In genomic region chr9:60521806-60522264, GRCm38 (mm10) we compare ENCODE assay signal across 8 mouse cellular contexts. TPM values are rescaled to one million over a fixed set of nuclear protein-coding genes. Genes with fewer than 3 reads are reported as not detected.
DNase-seq lines count a peak whose midpoint lies in the region; ATAC-seq and TF ChIP-seq lines count a peak whose summit lies in the region.

Gene Thsd4, minus strand, starts transcription at chr9:60522046.

- peak; percentile 55 for DNase-seq in G1E (ENCODE audit: low spot score)
- peak; percentile 47 for DNase-seq in brain, adult 2 months (ENCODE audit: low read depth, low spot score)
- DNase-seq in forebrain, embryonic 11.5 days (ENCODE audit: low spot score): peak; percentile 85
- peak; percentile 70 to 75 for DNase-seq in heart, postnatal 36 days
- no peak for DNase-seq in layer of hippocampus, adult 8-10 months (ENCODE audit: low spot score in 2 of 2)
- DNase-seq in lung, postnatal 14 days: peak; percentile 73
- peak; percentile 83 for DNase-seq in retina, postnatal 1 day

- peak within 1 kb of the TSS; percentile 63 for H3K9ac ChIP-seq in forebrain, embryonic 11.5 days (ENCODE audit: low read length)

- H3K4me3 ChIP-seq in G1E (ENCODE audit: low read depth, low read length): peak within 1 kb of the TSS; percentile 71
- H3K4me3 ChIP-seq in forebrain, embryonic 11.5 days (ENCODE audit: low read depth, low read length): peak within 1 kb of the TSS; percentile 57

- H3K4me1 ChIP-seq in G1E (ENCODE audit: insufficient read depth, low read depth, low read length): peaks cover 18% of the 10 kb centered on the region
- H3K4me1 ChIP-seq in forebrain, embryonic 11.5 days (replicated peaks; ENCODE audit: control insufficient read depth, insufficient read depth, low read length): peaks cover 8% of the 10 kb centered on the region; the same call in 1 of the 2 replicates

- peak within 1 kb of the TSS; percentile 82 for H3K4me2 ChIP-seq in forebrain, embryonic 11.5 days (ENCODE audit: low read depth, low read length, severe bottlenecking)

- ATAC-seq in G1E (ENCODE audit: extremely low read depth, insufficient number of reproducible peaks, low FRiP score, poor library complexity, severe bottlenecking): no peak
- peak; percentile 39 for ATAC-seq in forebrain, embryonic 11.5 days (replicated peaks; ENCODE audit: low FRiP score)
- no peak for ATAC-seq in monocyte, adult 5-6 weeks (replicated peaks; ENCODE audit: insufficient number of reproducible peaks, low FRiP score, low TSS enrichment, poor library complexity, severe bottlenecking)

- WGBS in forebrain, embryonic 11.5 days: under 1% methylated on average over 51 of the region's 51 CpGs

- TF ChIP-seq CTCF in G1E (IDR thresholded peaks at IDR 0.05; ENCODE audit: low read depth, low read length): 0 out of 2 replicates have a peak, but pooled peaks have one; percentile 18

- no peak within 1 kb of the TSS for H3K27ac ChIP-seq in forebrain, embryonic 11.5 days (ENCODE audit: low read depth, low read length)

- intact Hi-C loops in heart, postnatal 36 days (cut with DNase I): loop anchor here (1.0 to 2.0 kb wide), 2 partner anchors 239 to 279 kb away; no protein-coding TSS in a partner anchor

- H3K27me3 ChIP-seq in G1E (ENCODE audit: insufficient read depth, low read length): peaks cover 44% of the 10 kb centered on the region
- H3K27me3 ChIP-seq in forebrain, embryonic 11.5 days (ENCODE audit: control insufficient read depth, insufficient read depth, low read length): peaks cover 11% of the 10 kb centered on the region

- peaks cover 5% of the 10 kb centered on the region for H3K36me3 ChIP-seq in G1E (replicated peaks)
- H3K36me3 ChIP-seq in forebrain, embryonic 11.5 days (ENCODE audit: control insufficient read depth, insufficient read depth, low read length): no peaks in the 10 kb centered on the region

- no peaks in the 10 kb centered on the region for H3K9me3 ChIP-seq in G1E (replicated peaks)
- H3K9me3 ChIP-seq in forebrain, embryonic 11.5 days (ENCODE audit: control insufficient read depth, low read length): no peaks in the 10 kb centered on the region

RNA-seq across cellular contexts. Expression of gene Thsd4, which starts in this region (rescaled TPM):
- 2.4 and 4.5 TPM in 2 replicates for total RNA-seq in G1E (2014; fragmentation: Nextera tagmentation)
- 2.8 and 3.0 TPM in 2 replicates for total RNA-seq in G1E (2017)
- 1.5 and 1.8 TPM in 2 replicates for polyA plus RNA-seq in G1E (2012)
- 4.2 and 4.6 TPM in 2 replicates for polyA plus RNA-seq in forebrain, embryonic 11.5 days (2014; fragmentation: Nextera tagmentation; extraction: Ambion mirVana)
- 1 to 10 TPM; 5.4 to 6.6 TPM for total RNA-seq in heart, postnatal 36 days (2021)
- total RNA-seq in layer of hippocampus, adult 8-10 months (2022): 10 to 100 TPM; 15.8 to 22.3 (median 19.2) TPM
- 0.21 TPM in 1 of 3 replicates, not detected in the others for total RNA-seq in monocyte, adult 5-6 weeks (2017)

Comparison
In these comparisons a context has a peak if more than half of its experiments do, and no peak if none do; other contexts are left out.
1. DNase-seq: peak in G1E (single experiment), brain, adult 2 months (single experiment), forebrain, embryonic 11.5 days (single experiment), heart, postnatal 36 days (2 of 2), lung, postnatal 14 days (single experiment) and retina, postnatal 1 day (single experiment); none in layer of hippocampus, adult 8-10 months (0 of 2).